Mouse (Mus musculus): Measurements from ENCODE around the gene Cldn19.

GRCm38 (mm10) chr4:119295134-119295453 lies 39.9 kb downstream of the Cldn19 start:
- TF ChIP-seq CTCF (IDR thresholded peaks at IDR 0.05; ENCODE audit: borderline replicate concordance, control insufficient read depth, extremely low read depth, insufficient read depth, low read length, poor library complexity) (no peak), POLR2A (IDR thresholded peaks at IDR 0.05; ENCODE audit: control insufficient read depth, extremely low read depth, insufficient read depth, low read length, poor library complexity) (no peak)

Data from thymus, adult 2 months (tissue).